Mouse (Mus musculus): Measurements from ENCODE around the gene Fgd2. TPM values are rescaled to one million over a fixed set of nuclear protein-coding genes. Genes with fewer than 3 reads are reported as not detected.

Gene Fgd2
- polyA plus RNA-seq, 1 experiment from 2014 or later = 3.0 TPM

DNA sequence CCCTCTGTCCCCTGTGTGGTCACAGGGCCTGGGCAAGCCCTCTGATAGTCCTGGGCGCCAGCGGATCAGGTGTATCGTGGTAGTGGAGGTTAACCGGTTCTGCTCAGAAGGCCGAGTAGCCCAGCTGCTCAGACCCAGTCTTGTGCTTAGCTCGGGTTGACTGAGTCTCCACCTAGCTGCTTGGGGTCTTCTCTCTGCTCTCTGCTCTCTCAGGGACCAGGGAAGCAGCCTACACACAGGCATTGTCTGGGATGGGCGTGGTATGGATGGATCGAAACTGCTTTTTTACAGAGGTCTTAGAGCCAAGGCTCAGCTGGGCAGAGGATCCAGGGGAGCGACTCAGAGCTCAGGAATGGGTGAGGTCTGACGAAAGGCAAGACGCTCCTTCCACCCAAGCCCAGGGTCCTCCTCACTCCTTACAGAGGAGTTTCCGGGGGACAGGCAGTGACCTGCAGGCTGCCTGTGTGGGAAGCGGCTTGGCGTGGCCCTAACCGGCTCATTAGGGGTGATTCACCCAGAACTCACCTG lies 41.1 kb downstream of the Fgd2 start:
- no peak for ATAC-seq (replicated peaks; ENCODE audit: insufficient number of reproducible peaks, insufficient read depth, low FRiP score, low read depth)
- Histone ChIP-seq H3K9me3 (replicated peaks) (no peaks in the 10 kb centered on the region), H3K4me1 (replicated peaks) (peaks cover 22% of the 10 kb centered on the region), H3K36me3 (no peaks in the 10 kb centered on the region), H3K4me2 (no peak overlapping the region), H3K27me3 (no peaks in the 10 kb centered on the region), H3K27ac (no peak overlapping the region), H3K4me3 (no peak overlapping the region), H3K9ac (no peak overlapping the region)
- 67% methylated on average over 15 of the region's 15 CpGs for WGBS

GRCm38 (mm10) chr17:29403179-29403578 lies 42.5 kb downstream of the Fgd2 start:
- 75% methylated on average over 1 of the region's 1 CpGs for WGBS
- no peak for ATAC-seq (replicated peaks; ENCODE audit: insufficient number of reproducible peaks, insufficient read depth, low FRiP score, low read depth)
- peaks cover 10% of the 10 kb centered on the region for H3K4me1 ChIP-seq (replicated peaks)
- H3K4me2 ChIP-seq = no peak overlapping the region
- no peak overlapping the region for H3K9ac ChIP-seq
- no peaks in the 10 kb centered on the region for H3K36me3 ChIP-seq
- H3K27me3 ChIP-seq = no peaks in the 10 kb centered on the region
- H3K4me3 ChIP-seq = no peak overlapping the region
- H3K27ac ChIP-seq = no peak overlapping the region
- no peaks in the 10 kb centered on the region for H3K9me3 ChIP-seq (replicated peaks)

- 54% methylated on average over 13 of the region's 13 CpGs for WGBS
- Histone ChIP-seq H3K27ac (no peak overlapping the region), H3K4me3 (no peak overlapping the region), H3K9me3 (replicated peaks) (no peaks in the 10 kb centered on the region), H3K4me1 (replicated peaks) (0 out of 2 replicates have a peak, but pooled peaks cover 7% of the 10 kb centered on the region), H3K36me3 (no peaks in the 10 kb centered on the region), H3K27me3 (no peaks in the 10 kb centered on the region), H3K9ac (no peak overlapping the region), H3K4me2 (no peak overlapping the region)
- no peak for ATAC-seq (replicated peaks; ENCODE audit: insufficient number of reproducible peaks, insufficient read depth, low FRiP score, low read depth)
Measured at GRCm38 (mm10) chr17:29405501-29405900, 44.8 kb downstream of the Fgd2 start.

- Histone ChIP-seq H3K4me3 (no peak overlapping the region), H3K9ac (no peak overlapping the region), H3K4me2 (no peak overlapping the region), H3K9me3 (replicated peaks) (no peaks in the 10 kb centered on the region), H3K27me3 (no peaks in the 10 kb centered on the region), H3K4me1 (replicated peaks) (0 out of 2 replicates have a peak, but pooled peaks cover 7% of the 10 kb centered on the region), H3K27ac (no peak overlapping the region), H3K36me3 (no peaks in the 10 kb centered on the region)
- no peak for ATAC-seq (replicated peaks; ENCODE audit: insufficient number of reproducible peaks, insufficient read depth, low FRiP score, low read depth)
- whole genome bisulfite sequencing = 68% methylated on average over 6 of the region's 6 CpGs
Measured at GRCm38 (mm10) chr17:29406077-29406476, 45.4 kb downstream of the Fgd2 start.

DNA sequence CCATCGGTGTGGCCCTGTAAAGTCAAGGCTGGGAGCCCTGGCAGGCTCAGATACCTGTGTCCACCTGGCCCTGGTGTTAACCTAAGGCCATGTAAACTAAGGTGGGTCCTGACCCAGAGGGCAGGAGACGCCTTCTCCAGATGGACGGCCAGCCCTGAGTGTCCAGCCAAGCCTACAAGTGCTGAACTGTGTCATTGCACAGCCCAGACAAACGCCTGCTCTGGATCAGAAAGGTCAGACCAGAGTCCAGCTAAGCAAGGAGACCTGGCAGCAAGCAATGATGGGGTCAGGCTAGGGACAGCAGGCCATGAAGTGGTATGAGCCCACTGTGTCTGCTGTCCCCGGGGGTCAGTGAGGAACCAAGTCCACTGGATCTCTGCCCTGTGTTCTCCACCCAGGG lies 46.7 kb downstream of the Fgd2 start:
- Histone ChIP-seq H3K4me3 (no peak overlapping the region), H3K4me2 (no peak overlapping the region), H3K4me1 (replicated peaks) (0 out of 2 replicates have a peak, but pooled peaks cover 7% of the 10 kb centered on the region), H3K9ac (no peak overlapping the region), H3K27ac (no peak overlapping the region), H3K9me3 (replicated peaks) (no peaks in the 10 kb centered on the region), H3K36me3 (no peaks in the 10 kb centered on the region), H3K27me3 (no peaks in the 10 kb centered on the region)
- ATAC-seq (replicated peaks; ENCODE audit: insufficient number of reproducible peaks, insufficient read depth, low FRiP score, low read depth) = no peak
- WGBS = 76% methylated on average over 5 of the region's 5 CpGs

DNA sequence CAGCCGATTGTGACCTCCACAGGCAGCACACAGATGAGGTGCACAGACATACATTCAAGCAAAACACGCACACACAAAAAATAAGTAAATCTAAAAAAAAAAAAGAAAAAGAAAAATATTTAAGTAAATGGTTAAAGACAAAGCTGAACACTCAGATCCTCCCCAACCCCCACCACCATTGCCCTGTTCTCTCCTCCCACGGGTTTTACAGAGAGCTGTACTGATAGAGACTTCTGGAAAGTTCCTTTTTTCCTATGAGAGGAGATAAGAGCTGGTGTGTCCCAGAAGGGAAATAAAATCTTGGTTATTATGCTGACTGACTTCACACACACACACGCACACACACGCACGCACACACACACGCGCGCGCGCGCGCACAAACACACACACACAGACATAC lies 47.6 kb downstream of the Fgd2 start:
- H3K9ac ChIP-seq = no peak overlapping the region
- H3K36me3 ChIP-seq = no peaks in the 10 kb centered on the region
- 83% methylated on average over 13 of the region's 13 CpGs for WGBS
- 0 out of 2 replicates have a peak, but pooled peaks have one; percentile 29 for ATAC-seq (replicated peaks; ENCODE audit: insufficient number of reproducible peaks, insufficient read depth, low FRiP score, low read depth)
- H3K4me2 ChIP-seq = no peak overlapping the region
- no peak overlapping the region for H3K27ac ChIP-seq
- no peaks in the 10 kb centered on the region for H3K9me3 ChIP-seq (replicated peaks)
- 0 out of 2 replicates have a peak, but pooled peaks cover 7% of the 10 kb centered on the region for H3K4me1 ChIP-seq (replicated peaks)
- no peaks in the 10 kb centered on the region for H3K27me3 ChIP-seq
- no peak overlapping the region for H3K4me3 ChIP-seq

- no peak overlapping the region for H3K4me2 ChIP-seq
- no peaks in the 10 kb centered on the region for H3K36me3 ChIP-seq
- H3K27ac ChIP-seq = no peak overlapping the region
- no peaks in the 10 kb centered on the region for H3K9me3 ChIP-seq (replicated peaks)
- ATAC-seq (replicated peaks; ENCODE audit: insufficient number of reproducible peaks, insufficient read depth, low FRiP score, low read depth) = no peak
- 68% methylated on average over 5 of the region's 5 CpGs for WGBS
- no peak overlapping the region for H3K9ac ChIP-seq
- no peak overlapping the region for H3K4me3 ChIP-seq
- 0 out of 2 replicates have a peak, but pooled peaks cover 7% of the 10 kb centered on the region for H3K4me1 ChIP-seq (replicated peaks)
- no peaks in the 10 kb centered on the region for H3K27me3 ChIP-seq
Measured at GRCm38 (mm10) chr17:29409800-29410343, 49.2 kb downstream of the Fgd2 start.

DNA sequence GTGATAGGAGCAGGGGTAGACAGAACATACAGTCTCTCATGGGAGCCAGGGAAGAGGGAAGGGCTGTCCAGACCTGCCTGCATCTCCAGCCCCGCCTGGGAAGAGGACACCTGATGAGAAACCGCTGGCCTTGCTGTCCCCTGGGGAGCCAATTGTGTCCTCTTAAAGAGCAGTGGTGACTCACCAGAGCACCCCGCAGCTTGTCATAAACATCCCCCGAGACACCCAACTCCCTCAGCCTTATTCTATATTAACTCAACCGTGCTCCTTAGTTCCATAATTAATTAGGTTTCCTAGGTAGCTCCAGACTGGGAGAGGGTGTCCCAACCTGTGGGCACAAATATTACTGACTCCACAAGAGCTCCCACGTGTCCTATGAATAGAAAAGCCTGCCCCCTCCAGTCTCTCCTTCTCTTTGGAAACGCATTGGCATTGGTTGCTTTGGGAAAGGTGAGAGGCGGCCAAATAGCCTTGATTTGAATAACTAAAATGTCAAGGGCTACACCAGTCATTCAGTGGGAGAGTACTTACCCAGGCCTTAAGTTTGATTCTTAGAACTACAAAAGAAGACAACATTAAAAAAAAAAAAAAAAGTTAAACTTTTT lies 51.2 kb downstream of the Fgd2 start:
- no peak overlapping the region for H3K27ac ChIP-seq
- 0 out of 2 replicates have a peak, but pooled peaks cover 7% of the 10 kb centered on the region for H3K27me3 ChIP-seq
- H3K9ac ChIP-seq = no peak overlapping the region
- ATAC-seq (replicated peaks; ENCODE audit: insufficient number of reproducible peaks, insufficient read depth, low FRiP score, low read depth) = no peak
- H3K36me3 ChIP-seq = no peaks in the 10 kb centered on the region
- no peak overlapping the region for H3K4me3 ChIP-seq
- no peaks in the 10 kb centered on the region for H3K9me3 ChIP-seq (replicated peaks)
- 49% methylated on average over 8 of the region's 8 CpGs for WGBS
- peaks cover 21% of the 10 kb centered on the region for H3K4me1 ChIP-seq (replicated peaks)
- no peak overlapping the region for H3K4me2 ChIP-seq

DNA sequence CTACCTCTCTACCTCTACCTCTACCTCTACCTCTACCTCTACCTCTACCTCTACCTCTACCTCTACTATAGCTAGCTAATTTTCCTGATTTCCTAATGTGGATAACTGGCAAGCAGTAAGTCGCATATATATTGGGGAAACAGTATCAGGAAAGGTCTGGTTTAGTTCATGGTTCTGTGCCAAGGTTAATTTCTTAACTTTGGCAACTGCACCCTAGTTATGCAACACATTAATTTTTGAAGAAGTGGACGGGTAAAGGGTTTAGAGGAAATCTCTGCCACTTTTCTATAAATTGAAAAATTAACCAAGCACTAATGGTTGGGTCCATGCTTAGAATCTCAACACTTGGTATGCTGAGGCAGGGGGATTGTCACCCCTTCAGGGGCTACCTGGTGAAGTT lies 53.9 kb downstream of the Fgd2 start:
- 0 out of 2 replicates have a peak, but pooled peaks cover 7% of the 10 kb centered on the region for H3K27me3 ChIP-seq
- H3K4me2 ChIP-seq = no peak overlapping the region
- 81% methylated on average over 2 of the region's 2 CpGs for WGBS
- H3K4me3 ChIP-seq = no peak overlapping the region
- no peaks in the 10 kb centered on the region for H3K9me3 ChIP-seq (replicated peaks)
- H3K4me1 ChIP-seq (replicated peaks) = peaks cover 23% of the 10 kb centered on the region
- ATAC-seq (replicated peaks; ENCODE audit: insufficient number of reproducible peaks, insufficient read depth, low FRiP score, low read depth) = no peak
- no peaks in the 10 kb centered on the region for H3K36me3 ChIP-seq
- H3K27ac ChIP-seq = no peak overlapping the region
- no peak overlapping the region for H3K9ac ChIP-seq

GRCm38 (mm10) chr17:29415761-29416662 lies 55.3 kb downstream of the Fgd2 start:
- H3K4me3 ChIP-seq = peak overlapping the region; percentile 25
- peak overlapping the region; percentile 61 for H3K4me2 ChIP-seq
- no peaks in the 10 kb centered on the region for H3K36me3 ChIP-seq
- peak; percentile 51 for ATAC-seq (replicated peaks; ENCODE audit: insufficient number of reproducible peaks, insufficient read depth, low FRiP score, low read depth)
- H3K9ac ChIP-seq = peak overlapping the region; percentile 32; the same call in 1 of the 2 replicates
- no peaks in the 10 kb centered on the region for H3K9me3 ChIP-seq (replicated peaks)
- H3K27ac ChIP-seq = peak overlapping the region; percentile 8
- 16% methylated on average over 31 of the region's 31 CpGs for WGBS
- peaks cover 31% of the 10 kb centered on the region for H3K4me1 ChIP-seq (replicated peaks)
- H3K27me3 ChIP-seq = 0 out of 2 replicates have a peak, but pooled peaks cover 7% of the 10 kb centered on the region

- no peak overlapping the region for H3K4me3 ChIP-seq
- no peak overlapping the region for H3K27ac ChIP-seq
- peak overlapping the region; percentile 61 for H3K4me2 ChIP-seq
- no peak for ATAC-seq (replicated peaks; ENCODE audit: insufficient number of reproducible peaks, insufficient read depth, low FRiP score, low read depth)
- H3K4me1 ChIP-seq (replicated peaks) = peaks cover 31% of the 10 kb centered on the region
- H3K9ac ChIP-seq = no peak overlapping the region
- WGBS = 61% methylated on average over 5 of the region's 5 CpGs
- H3K27me3 ChIP-seq = 0 out of 2 replicates have a peak, but pooled peaks cover 7% of the 10 kb centered on the region
- H3K9me3 ChIP-seq (replicated peaks) = no peaks in the 10 kb centered on the region
- no peaks in the 10 kb centered on the region for H3K36me3 ChIP-seq
Measured at GRCm38 (mm10) chr17:29416757-29417156, 56.0 kb downstream of the Fgd2 start.
